Mouse (Mus musculus) Patski (cell line): ENCODE results near the gene 1700029I15Rik. TPM values are rescaled to one million over a fixed set of nuclear protein-coding genes. Genes with fewer than 3 reads are reported as not detected.

ENCODE experiments used
- ATAC-seq: fragments of 100-300 bp; one replicate; pipeline ENCODE4 v1.8.0; 2021
- CTCF ChIA-PET: fragments of 350-600 bp; sonication (Branson Sonifier 250); formaldehyde crosslinking; loops from one replicate; lab custom pipeline; 2022; ENCODE audit warnings: inconsistent platforms; lab: Charles Lee
- POLR2A ChIA-PET: fragments of 350-600 bp; sonication (Branson Sonifier 250); formaldehyde crosslinking; loops from one replicate; lab custom pipeline; 2022; ENCODE audit warnings: antibody characterized with exemption, inconsistent platforms; lab: Charles Lee
- DNase-seq: peaks from one replicate; pipeline ENCODE4 v3.0.0-alpha.2; 2011; ENCODE audit warnings: low read depth, low spot score
- H3K27me3 ChIP-seq: fragments of 371-371 bp; one replicate; pipeline ENCODE4 v1.5.1; 2021
- CTCF ChIP-seq: fragments of 100-300 bp; IDR thresholded peaks from one replicate; pipeline ENCODE4 v1.5.1; 2021
- in situ Hi-C: fragments of 300-500 bp; cut with MboI; formaldehyde crosslinking; loops from 3 replicates; pipeline ENCODE4 v1.11.1; 2018; ENCODE audit warnings: low pct_unique_long_range_greater_than_20kb, mixed read lengths
- polyA plus RNA-seq: library from polyadenylated mRNA; unstranded; gene quantifications from one replicate; pipeline ENCODE4 v1.2.3, GENCODE M21; 2021

The 1700029I15Rik gene
- polyA plus RNA-seq, 1 experiment from 2014 or later = 2.8 TPM

DNA sequence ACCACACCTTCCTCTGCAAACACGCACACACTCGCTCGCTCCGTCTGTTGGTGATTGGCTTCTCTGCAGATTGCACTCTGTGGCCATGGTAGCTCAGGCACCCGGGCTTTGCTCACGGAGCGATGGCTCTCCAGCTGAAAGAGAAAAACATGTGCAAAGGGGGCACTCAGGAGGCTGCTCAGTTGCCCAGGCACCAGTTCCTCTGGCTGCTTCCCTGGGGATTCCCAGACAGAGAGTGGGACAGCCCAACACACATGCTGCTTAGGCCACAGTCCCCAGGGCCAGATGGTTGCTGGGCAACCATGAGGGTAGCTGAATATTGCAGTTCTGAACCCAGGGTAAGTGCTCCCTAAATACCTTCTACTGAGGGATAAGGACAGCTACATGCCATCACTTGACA, 23.3 kb downstream of the 1700029I15Rik start:
- POLR2A ChIA-PET = no interaction called here
- no peak for ATAC-seq
- H3K27me3 ChIP-seq = no peaks in the 10 kb centered on the region
- no peak for TF ChIP-seq CTCF
- no peak for DNase-seq
- in situ Hi-C loops = no loop called here
- CTCF ChIA-PET = interaction anchor here (0.8 kb wide), 1 partner anchor 12 kb away, joined by 3 read pairs; no protein-coding TSS in a partner anchor

DNA sequence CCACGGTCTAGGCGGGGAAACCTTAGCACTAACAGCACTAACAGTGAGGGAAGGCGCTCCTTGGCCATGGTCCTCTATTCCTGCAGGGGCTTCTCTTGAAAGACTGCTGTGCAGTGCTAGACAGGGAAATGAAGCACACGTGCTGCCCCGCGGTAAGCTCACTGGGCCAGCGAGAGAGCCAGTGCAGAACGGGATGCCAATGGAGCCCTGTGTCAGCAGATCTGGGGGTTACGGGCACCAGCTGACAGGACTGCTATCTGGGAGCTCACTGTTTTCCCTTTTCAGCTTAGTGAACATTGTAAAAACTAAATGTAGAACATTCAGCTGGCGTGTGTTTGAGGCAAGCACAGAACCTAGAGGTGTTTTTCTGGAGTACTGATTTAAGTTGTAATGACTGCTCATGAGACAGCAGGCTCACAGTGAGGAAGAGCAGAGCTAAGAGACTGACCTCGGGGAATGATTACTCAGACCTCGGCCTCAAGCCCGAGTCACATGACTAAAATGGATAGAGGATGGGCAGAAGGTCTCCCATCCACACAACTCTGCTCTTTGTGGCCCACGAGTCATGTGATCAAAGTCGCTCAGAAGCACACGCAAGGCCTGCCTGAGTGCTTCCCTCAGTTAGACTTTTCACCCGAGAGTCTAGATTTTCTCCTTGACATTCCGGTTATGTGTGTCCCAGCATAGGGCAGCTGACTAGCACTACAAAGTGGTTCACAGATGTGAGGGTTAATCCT, 26.1 kb downstream of the 1700029I15Rik start:
- no peaks in the 10 kb centered on the region for H3K27me3 ChIP-seq
- in situ Hi-C loops = no loop called here
- ATAC-seq (no peak), DNase-seq (no peak)
- ChIA-PET POLR2A (no interaction called here), CTCF (interaction anchor here (1.2 kb wide), 1 partner anchor 12 kb away, joined by 3 read pairs; no protein-coding TSS in a partner anchor)
- no peak for TF ChIP-seq CTCF

DNA sequence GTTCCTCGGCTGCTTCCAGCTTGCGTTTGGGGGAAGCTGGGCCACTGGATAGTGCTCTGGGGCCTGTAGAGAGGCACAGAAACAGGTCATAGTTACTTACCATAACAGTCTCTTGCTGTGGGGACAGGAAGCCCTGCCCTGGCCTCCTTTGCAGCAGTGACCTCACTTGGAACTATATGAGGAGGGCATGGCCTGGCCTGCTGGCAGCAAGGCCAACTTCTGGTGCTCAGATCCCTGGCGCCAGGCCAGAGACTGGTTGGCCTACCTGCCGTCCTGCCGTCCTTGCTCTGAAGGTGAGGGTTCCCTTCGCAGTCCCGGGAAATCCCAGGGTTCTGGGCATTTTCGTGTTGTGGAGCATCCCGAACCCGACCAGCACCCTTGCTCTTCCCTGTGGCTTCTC, 29.4 kb downstream of the 1700029I15Rik start:
- in situ Hi-C loops = no loop called here
- no peaks in the 10 kb centered on the region for H3K27me3 ChIP-seq
- TF ChIP-seq CTCF = no peak
- ChIA-PET POLR2A (no interaction called here), CTCF (no interaction called here)
- ATAC-seq (no peak), DNase-seq (no peak)

DNA sequence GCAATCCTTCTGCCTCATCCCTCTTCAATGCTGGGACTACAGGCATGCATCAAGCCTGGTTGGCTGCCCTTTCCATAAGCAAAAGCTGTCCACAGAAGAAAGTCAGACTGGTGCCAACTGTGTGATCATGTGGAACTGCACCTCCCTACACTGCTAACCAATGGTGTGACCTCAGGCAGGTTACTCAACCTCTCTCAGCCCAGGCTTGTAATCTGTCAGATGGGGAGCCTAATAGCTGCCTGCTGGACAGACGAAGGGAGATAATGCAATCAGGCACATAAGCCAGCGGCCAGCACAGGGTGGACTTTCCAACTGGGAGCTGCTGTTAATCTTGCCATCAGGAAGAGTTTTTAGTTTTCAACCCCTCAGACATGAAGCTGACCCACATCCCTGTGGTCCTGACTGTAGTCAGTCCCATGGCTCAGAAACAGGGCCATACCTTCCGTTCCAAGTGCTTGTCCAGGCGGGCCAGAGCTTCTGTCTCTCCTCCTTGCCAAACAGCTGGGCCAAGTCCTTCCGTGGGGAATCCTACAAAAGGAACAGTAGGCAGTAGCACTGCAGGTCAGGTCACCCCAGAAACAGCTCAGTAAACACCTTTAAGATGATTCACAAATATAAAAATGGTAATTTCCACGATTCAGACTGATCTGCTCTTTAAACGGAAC, 39.5 kb downstream of the 1700029I15Rik start:
- no peaks in the 10 kb centered on the region for H3K27me3 ChIP-seq
- in situ Hi-C loops = no loop called here
- POLR2A ChIA-PET = interaction anchor here (0.5 to 1.3 kb wide), 2 partner anchors 10 to 240 kb away, joined by 4 to 6 read pairs; no protein-coding TSS in a partner anchor
- TF ChIP-seq CTCF = no peak
- DNase-seq = peak; percentile 49
- ATAC-seq = peak; percentile 68
- CTCF ChIA-PET = interaction anchor here (0.6 to 1.9 kb wide), 7 partner anchors 9 to 49 kb away, joined by 3 to 10 read pairs (median 3); no protein-coding TSS in a partner anchor

DNA sequence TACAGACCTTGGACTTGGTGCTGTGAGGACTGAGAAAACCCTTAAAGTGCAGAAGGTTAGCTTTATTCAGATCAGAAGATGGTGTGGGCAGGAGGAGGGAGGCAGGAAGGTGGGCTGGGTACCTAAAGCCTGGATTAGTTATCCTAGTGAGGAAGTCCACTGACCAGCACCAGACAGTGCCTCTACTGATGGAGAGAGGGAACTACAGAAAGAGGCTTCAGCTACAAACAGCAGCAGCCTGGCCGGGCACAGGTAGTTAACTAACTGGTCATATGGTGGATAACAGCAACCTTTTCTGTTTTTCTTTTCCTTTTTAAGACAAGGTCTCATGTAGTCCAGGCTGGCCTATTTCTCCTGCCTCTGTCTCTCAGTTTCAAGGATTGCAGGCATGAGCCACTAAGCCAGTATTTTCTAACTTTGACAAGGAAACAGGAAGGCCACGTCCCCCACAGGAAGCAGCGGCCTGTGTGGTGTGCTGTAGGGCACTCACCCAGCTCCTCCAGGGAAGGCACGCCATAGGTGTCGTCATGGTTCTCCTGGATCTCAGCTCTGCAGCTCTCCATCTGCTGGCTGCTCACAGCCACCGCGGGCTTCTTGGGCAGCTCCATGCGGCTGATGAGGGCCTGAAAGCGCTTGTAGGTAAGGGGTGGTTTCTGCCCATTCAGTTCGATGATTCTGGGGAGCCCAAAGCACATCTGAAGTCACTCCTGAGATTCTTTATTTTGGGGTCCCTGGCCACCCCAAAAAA, 40.2 kb downstream of the 1700029I15Rik start:
- TF ChIP-seq CTCF = no peak
- no peaks in the 10 kb centered on the region for H3K27me3 ChIP-seq
- in situ Hi-C loops = no loop called here
- no peak for ATAC-seq
- DNase-seq = no peak
- ChIA-PET CTCF (interaction anchor here (1.0 to 1.9 kb wide), 5 partner anchors 9 to 49 kb away, joined by 3 to 10 read pairs (median 5); no protein-coding TSS in a partner anchor), POLR2A (interaction anchor here (1.1 to 1.4 kb wide), 3 partner anchors 9 to 39 kb away, joined by 3 to 6 read pairs (median 4); no protein-coding TSS in a partner anchor)

DNA sequence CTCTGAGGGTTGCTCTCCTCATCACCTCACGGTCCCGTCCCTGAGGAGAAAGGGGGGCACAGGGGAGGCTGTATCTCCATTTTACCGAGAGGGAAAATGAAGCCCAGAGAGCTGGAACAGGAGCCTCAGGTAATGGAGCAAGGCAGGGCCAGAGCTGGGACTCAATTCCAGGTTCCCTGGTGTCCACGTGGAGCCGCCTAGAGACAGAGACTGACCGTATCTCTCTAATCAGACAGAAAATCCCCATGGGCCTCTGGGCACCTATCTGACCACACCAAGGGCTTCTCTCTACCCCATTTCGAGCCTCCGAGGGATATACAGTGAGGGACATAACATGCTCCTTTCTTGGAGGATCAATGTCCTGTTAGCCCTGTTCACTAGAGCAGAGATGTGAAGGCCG, 40.8 kb downstream of the 1700029I15Rik start:
- ATAC-seq (no peak), DNase-seq (no peak)
- no peak for TF ChIP-seq CTCF
- H3K27me3 ChIP-seq = no peaks in the 10 kb centered on the region
- POLR2A ChIA-PET = interaction anchor here (1.1 to 1.4 kb wide), 2 partner anchors 33 to 39 kb away, joined by 3 to 4 read pairs; no protein-coding TSS in a partner anchor
- in situ Hi-C loops = no loop called here
- CTCF ChIA-PET = interaction anchor here (1.5 to 1.9 kb wide), 3 partner anchors 15 to 50 kb away, joined by 3 to 6 read pairs (median 5); no protein-coding TSS in a partner anchor

DNA sequence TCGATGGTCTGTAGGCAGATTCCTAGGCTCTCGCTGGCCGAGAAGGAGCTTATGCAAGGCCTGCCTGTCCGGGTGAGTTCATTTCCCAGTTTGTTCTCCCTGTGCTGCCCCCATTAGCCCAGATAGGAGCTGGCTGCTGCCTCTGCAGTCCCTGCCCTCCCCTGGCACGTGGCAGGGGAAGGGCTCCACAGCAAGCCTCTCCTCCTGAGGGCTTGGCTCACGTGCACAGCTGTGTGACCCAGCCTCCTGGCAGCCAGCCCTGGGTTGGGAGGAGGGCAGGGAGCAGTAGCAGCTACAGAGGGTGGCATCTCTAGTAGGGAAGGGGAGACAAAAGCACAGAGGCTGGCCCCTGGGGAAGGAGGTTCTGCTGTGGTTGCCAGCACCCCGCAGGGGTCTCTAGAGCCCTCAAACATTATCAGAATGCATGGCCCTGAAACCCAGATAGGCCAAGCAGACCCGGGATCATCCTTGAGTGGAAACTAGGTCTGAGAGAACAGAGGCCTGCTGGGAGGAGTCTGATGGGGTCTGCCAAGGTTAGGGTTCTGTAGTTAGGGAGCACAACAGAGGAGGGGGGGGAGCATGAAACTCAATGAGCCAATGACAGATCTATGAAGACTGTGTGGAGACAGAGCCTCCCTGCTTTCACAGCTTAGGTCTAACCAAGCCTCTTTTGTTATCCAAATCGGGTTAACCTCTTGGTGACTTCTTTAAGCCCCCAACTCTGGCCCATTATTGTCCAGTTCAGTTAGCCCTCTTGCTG, 41.5 kb downstream of the 1700029I15Rik start:
- in situ Hi-C loops = no loop called here
- no peak for TF ChIP-seq CTCF
- H3K27me3 ChIP-seq = no peaks in the 10 kb centered on the region
- CTCF ChIA-PET = interaction anchor here (1.5 kb wide), 1 partner anchor 14 kb away, joined by 3 read pairs; no protein-coding TSS in a partner anchor
- POLR2A ChIA-PET = interaction anchor here (1.3 to 1.4 kb wide), 2 partner anchors 35 to 40 kb away, joined by 4 to 5 read pairs; no protein-coding TSS in a partner anchor
- DNase-seq = no peak
- ATAC-seq = peak; percentile 6

DNA sequence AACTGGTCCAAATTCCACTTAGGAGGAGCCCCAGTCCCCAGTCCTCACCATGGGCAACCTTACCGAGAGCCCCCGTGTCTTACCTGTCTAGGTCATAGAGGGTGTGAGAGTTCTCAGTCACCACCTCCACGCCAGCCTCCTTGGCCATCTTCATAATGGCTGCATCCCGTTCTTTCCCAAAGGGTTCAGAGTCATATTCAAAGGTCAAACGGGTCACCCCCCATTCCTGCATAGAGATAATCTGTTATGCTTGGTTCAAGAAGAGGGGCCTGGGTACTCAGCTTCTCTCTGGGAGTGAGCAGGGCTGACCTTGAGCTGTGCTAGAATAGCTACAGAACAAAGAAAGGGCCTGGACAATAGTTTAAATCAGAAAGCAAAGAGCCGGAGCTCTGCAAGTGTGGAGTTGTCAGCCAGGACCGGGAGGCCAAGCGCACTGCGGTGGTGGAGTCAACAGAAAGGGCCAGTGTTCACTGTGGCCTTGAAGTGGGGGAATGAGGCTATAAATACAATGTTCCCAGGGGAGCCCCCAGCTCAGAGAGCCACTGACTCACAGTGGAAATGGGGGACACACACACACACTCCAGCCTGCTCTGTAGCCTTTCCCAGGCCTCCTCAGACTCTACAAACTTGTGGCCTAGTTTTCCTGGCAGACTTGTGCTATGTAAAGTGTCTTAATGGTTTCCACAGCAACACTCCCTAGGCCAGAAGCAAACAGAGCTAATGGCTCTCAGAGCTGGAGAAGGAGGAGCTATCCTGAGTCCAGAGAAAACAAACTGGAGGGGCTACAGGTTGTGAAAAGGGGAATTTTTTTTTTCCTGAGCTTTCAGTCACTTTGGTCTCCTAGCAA, 42.3 kb downstream of the 1700029I15Rik start:
- H3K27me3 ChIP-seq = no peaks in the 10 kb centered on the region
- DNase-seq = no peak
- POLR2A ChIA-PET = interaction anchor here (1.3 kb wide), 1 partner anchor 36 kb away, joined by 5 read pairs; no protein-coding TSS in a partner anchor
- ATAC-seq = peak; percentile 41
- CTCF ChIA-PET = interaction anchor here (0.9 to 1.5 kb wide), 3 partner anchors 13 to 25 kb away, joined by 3 to 7 read pairs (median 3); no protein-coding TSS in a partner anchor
- TF ChIP-seq CTCF = no peak
- in situ Hi-C loops = loop anchor here (25.0 kb wide), 1 partner anchor 437 kb away; the partner anchor contains the start of gene Dgkz
